Mouse (Mus musculus): Measurements from ENCODE around the gene Arhgap18.

DNA sequence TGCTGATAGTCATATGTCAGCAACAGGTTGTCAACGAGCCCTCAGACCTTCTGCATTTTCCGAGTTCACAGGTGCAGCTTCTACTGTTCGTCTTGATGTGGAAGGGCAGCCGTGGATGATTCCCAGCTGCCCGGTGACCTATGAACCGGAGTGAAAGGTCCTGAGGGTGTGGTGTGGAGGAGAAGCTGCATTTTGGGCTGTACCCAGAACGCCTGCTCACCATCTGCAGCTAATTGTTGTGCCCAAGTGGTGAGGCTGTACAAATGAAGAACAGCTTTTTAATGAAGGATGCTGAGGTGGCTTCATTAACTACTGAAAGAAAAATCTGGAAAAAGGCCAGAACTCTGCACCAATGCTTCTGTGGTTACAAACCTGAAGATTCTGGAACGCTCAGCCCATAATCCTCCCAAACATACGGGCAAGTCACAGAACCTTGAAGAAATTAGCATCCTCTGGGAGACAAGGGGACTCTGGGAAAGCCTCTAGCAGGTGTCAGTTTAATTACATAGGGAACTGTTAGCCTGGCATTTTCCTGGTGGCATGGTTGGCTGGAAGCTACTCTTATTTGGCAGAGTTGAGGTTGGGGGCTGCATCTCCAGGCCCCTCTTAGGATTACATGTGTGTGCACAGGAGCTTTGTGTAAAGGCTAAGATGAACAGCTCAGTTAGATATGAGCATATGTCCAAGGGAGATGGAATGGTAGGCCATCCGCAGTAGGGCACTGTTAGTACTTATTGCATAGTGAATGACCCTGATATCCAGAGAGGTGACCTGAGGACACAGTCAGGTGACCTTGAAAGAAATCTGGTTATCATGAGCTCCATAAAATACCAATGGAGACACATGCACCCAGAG is 43.4 kb downstream of the Arhgap18 start:
- TF ChIP-seq CTCF (IDR thresholded peaks at IDR 0.05; ENCODE audit: low read depth) (no peak), EP300 (IDR thresholded peaks at IDR 0.05; ENCODE audit: low read depth) (no peak)
